Comparison of ENCODE assay signal across 16 mouse cellular contexts in genomic region chr1:60596386-60597320, GRCm38 (mm10). TPM values are rescaled to one million over a fixed set of nuclear protein-coding genes. Genes with fewer than 3 reads are reported as not detected.
A peak's percentile ranks its signal among the peaks of the same experiment; 100 is the strongest.
DNase-seq lines count a peak whose midpoint lies in the region; ATAC-seq lines count a peak whose summit lies in the region.
"Had no signal": no experiment of that assay in that cellular context is flagged by ENCODE, and none has a peak within 500 bp of the region (broad histone marks: within the 10 kb centered on the region; RNA-seq: fewer than 3 reads in every experiment).

No protein-coding gene starts in this region.

- no peaks in the 10 kb centered on the region for H3K36me3 ChIP-seq in lung, embryonic 16.5 days (ENCODE audit: control insufficient read depth, insufficient read depth, low read length)
- H3K36me3 ChIP-seq in liver, embryonic 16.5 days (ENCODE audit: control insufficient read depth, insufficient read depth): no peaks in the 10 kb centered on the region
- H3K36me3 ChIP-seq: embryonic facial prominence, embryonic 12.5 days; forebrain, embryonic 15.5 days; heart, embryonic 10.5 days; midbrain, embryonic 10.5 days had no signal

- H3K27me3 ChIP-seq in lung, embryonic 16.5 days (ENCODE audit: control insufficient read depth, insufficient read depth, low read depth, low read length): no peaks in the 10 kb centered on the region
- no peaks in the 10 kb centered on the region for H3K27me3 ChIP-seq in liver, embryonic 16.5 days (ENCODE audit: control insufficient read depth, insufficient read depth, low read depth, low read length)
- H3K27me3 ChIP-seq: embryonic facial prominence, embryonic 12.5 days; forebrain, embryonic 15.5 days had no signal

- no peak overlapping the region for H3K9ac ChIP-seq in lung, embryonic 16.5 days (ENCODE audit: low read length)
- H3K9ac ChIP-seq in liver, embryonic 16.5 days (ENCODE audit: low read depth, low read length): no peak overlapping the region
- H3K9ac ChIP-seq: embryonic facial prominence, embryonic 12.5 days; forebrain, embryonic 15.5 days had no signal

- 48% methylated on average over 11 of the region's 11 CpGs for WGBS in lung, embryonic 16.5 days
- WGBS in liver, embryonic 16.5 days (ENCODE audit: insufficient replicate concordance): 59% methylated on average over 11 of the region's 11 CpGs

- no peaks in the 10 kb centered on the region for H3K9me3 ChIP-seq in lung, embryonic 16.5 days (ENCODE audit: control insufficient read depth, low read length)
- no peaks in the 10 kb centered on the region for H3K9me3 ChIP-seq in liver, embryonic 16.5 days (replicated peaks; ENCODE audit: control insufficient read depth, low read length)
- H3K9me3 ChIP-seq: embryonic facial prominence, embryonic 12.5 days; forebrain, embryonic 15.5 days; heart, embryonic 10.5 days; midbrain, embryonic 10.5 days had no signal

- peaks cover 13% of the 10 kb centered on the region for H3K4me1 ChIP-seq in lung, embryonic 16.5 days (replicated peaks; ENCODE audit: control insufficient read depth, insufficient read depth, low read length)
- no peaks in the 10 kb centered on the region for H3K4me1 ChIP-seq in liver, embryonic 16.5 days (ENCODE audit: control insufficient read depth, low read depth, low read length)
- H3K4me1 ChIP-seq: embryonic facial prominence, embryonic 12.5 days; forebrain, embryonic 15.5 days; heart, embryonic 10.5 days had no signal

- peak; percentile 61; the same call in 1 of the 2 replicates for ATAC-seq in lung, embryonic 16.5 days (ENCODE audit: low read depth)
- no peak for ATAC-seq in liver, embryonic 16.5 days (ENCODE audit: low read depth)
- no peak for ATAC-seq in megakaryocyte progenitor cell, adult 5-6 weeks (replicated peaks; ENCODE audit: poor library complexity)
- ATAC-seq: forebrain, embryonic 15.5 days had no signal

- peak overlapping the region; percentile 39 for H3K4me2 ChIP-seq in lung, embryonic 16.5 days (ENCODE audit: low read depth, low read length)
- H3K4me2 ChIP-seq in liver, embryonic 16.5 days (ENCODE audit: low read depth, low read length): 0 out of 2 replicates have a peak overlapping the region, but pooled peaks have one; percentile 19
- H3K4me2 ChIP-seq: embryonic facial prominence, embryonic 12.5 days; forebrain, embryonic 15.5 days had no signal

- no peak overlapping the region for H3K4me3 ChIP-seq in lung, embryonic 16.5 days (ENCODE audit: low read length)
- no peak overlapping the region for H3K4me3 ChIP-seq in liver, embryonic 16.5 days (ENCODE audit: low read depth, low read length)
- H3K4me3 ChIP-seq: embryonic facial prominence, embryonic 12.5 days; forebrain, embryonic 15.5 days; heart, embryonic 10.5 days; midbrain, embryonic 10.5 days had no signal

- peak; percentile 59 for DNase-seq in adrenal gland, adult 2 months
- no peak for DNase-seq in adrenal gland, adult 18-20 months (ENCODE audit: low spot score in 2 of 2)
- no peak for DNase-seq in lung, postnatal 4 days
- DNase-seq in urinary bladder, postnatal 36 days (ENCODE audit: low spot score in 2 of 2): no peak
- DNase-seq in kidney, adult 11 months: no peak
- DNase-seq: cerebellum, postnatal 14 days; gastrocnemius, postnatal 10 days; kidney, adult 18-20 months; right cerebral cortex, postnatal 14 days had no signal

- H3K27ac ChIP-seq in lung, embryonic 16.5 days (ENCODE audit: low read length): peak overlapping the region; percentile 61
- H3K27ac ChIP-seq in liver, embryonic 16.5 days (ENCODE audit: low read length): peak overlapping the region; percentile 70
- H3K27ac ChIP-seq: embryonic facial prominence, embryonic 12.5 days; forebrain, embryonic 15.5 days; heart, embryonic 10.5 days; midbrain, embryonic 10.5 days had no signal

RNA-seq across cellular contexts. Expression of gene Raph1, which starts 29.7 kb away (rescaled TPM):
- 100 to 1,000 TPM; 123 to 150 TPM for total RNA-seq in adrenal gland, adult 2 months (2021)
- 7.0 and 7.5 TPM in 2 replicates for polyA plus RNA-seq in adrenal gland, adult 2 months (2012; rRNA removed)
- total RNA-seq in adrenal gland, adult 18-20 months (2021): 100 to 1,000 TPM; 141 to 212 TPM
- polyA plus RNA-seq in lung, embryonic 16.5 days (2015; fragmentation: Nextera tagmentation; extraction: Ambion mirVana): 37.9 and 45.1 TPM in 2 replicates
- 24.7 and 26.7 TPM in 2 replicates for polyA plus RNA-seq in liver, embryonic 16.5 days (2015; fragmentation: Nextera tagmentation; extraction: Ambion mirVana)
- 11.6 and 15.5 TPM in 2 replicates for total RNA-seq in megakaryocyte progenitor cell, adult 5-6 weeks (2015)
- total RNA-seq in megakaryocyte progenitor cell, adult 5-6 weeks (2017): 1.5 and 2.5 TPM in 2 replicates

Comparison
In these comparisons a context has a peak if more than half of its experiments do, and no peak if none do; other contexts are left out.
1. RNA of gene Raph1, which starts 29.7 kb away (total RNA-seq): 141 to 212 TPM in adrenal gland, adult 18-20 months and 123 to 150 TPM in adrenal gland, adult 2 months; 1.5 to 15.5 TPM in megakaryocyte progenitor cell, adult 5-6 weeks; every median in the first group is over 4 times any median in the second.